Mouse (Mus musculus): ENCODE measurements around the gene Tmem164. TPM values are rescaled to one million over a fixed set of nuclear protein-coding genes. Genes with fewer than 3 reads are reported as not detected.

Tmem164 gene
- total RNA-seq, 2 experiments from 2014 or later, result 27.5 to 28.4 TPM

GRCm38 (mm10) chrX:142769698-142770097 lies 88.5 kb downstream of the Tmem164 start:
- H3K4me3 ChIP-seq, result no peak overlapping the region
- TF ChIP-seq CTCF (IDR thresholded peaks at IDR 0.05), result no peak
- no peak for DNase-seq (ENCODE audit: extremely low spot score in 1 of 2, low spot score in 2 of 2)
- H3K27ac ChIP-seq, result no peak overlapping the region
- intact Hi-C loops (cut with DNase I), result no loop called here

DNA sequence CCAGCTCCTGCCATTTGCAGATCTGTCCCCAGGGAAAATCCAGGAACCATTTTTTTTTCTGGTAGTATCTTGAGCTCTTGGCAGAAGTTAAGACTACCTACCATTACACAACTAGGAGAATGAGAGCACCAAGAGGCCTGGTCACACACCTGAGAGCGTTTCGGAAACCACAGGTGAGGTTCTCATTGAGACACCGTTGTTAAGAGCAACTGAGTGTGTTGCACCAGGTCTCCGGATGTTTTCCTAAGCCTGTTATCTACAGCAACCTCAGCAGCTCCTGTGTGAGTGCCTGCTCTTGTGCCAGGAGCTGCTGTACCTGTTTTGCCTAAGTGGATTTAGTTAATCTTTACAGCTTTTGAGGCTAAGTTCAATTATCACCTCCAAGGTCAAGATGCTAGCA lies 92.5 kb downstream of the Tmem164 start:
- no peak overlapping the region for H3K4me3 ChIP-seq
- DNase-seq (ENCODE audit: extremely low spot score in 1 of 2, low spot score in 2 of 2), result no peak
- H3K27ac ChIP-seq, result no peak overlapping the region
- TF ChIP-seq CTCF (IDR thresholded peaks at IDR 0.05), result no peak
- intact Hi-C loops (cut with DNase I), result no loop called here

GRCm38 (mm10) chrX:142776131-142776530 lies 94.9 kb downstream of the Tmem164 start:
- H3K27ac ChIP-seq, result no peak overlapping the region
- intact Hi-C loops (cut with DNase I), result no loop called here
- peak in 1 of 2 experiments; percentile 14 for DNase-seq (ENCODE audit: extremely low spot score in 1 of 2, low spot score in 2 of 2)

DNA sequence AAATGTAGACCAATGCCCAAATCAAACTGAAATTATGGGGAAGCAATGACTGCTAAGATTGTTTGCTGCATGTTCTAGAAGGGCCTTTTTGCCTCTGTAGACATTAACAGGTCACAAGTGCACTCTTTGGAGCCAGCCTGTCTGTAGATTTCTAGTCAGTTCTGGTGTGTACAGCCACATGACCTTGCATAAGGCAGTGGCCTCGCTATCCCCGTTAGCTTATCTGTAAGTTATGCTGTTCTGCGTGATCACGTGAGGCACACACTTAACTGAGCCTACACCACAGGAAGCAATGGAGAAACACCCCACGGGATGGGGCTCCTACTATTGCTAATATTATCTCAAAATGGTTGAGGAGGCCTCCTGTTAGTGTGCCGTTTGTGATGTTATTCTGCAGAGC lies 97.4 kb downstream of the Tmem164 start:
- TF ChIP-seq CTCF (IDR thresholded peaks at IDR 0.05), result no peak
- intact Hi-C loops (cut with DNase I), result no loop called here
- no peak for DNase-seq (ENCODE audit: extremely low spot score in 1 of 2, low spot score in 2 of 2)
- Histone ChIP-seq H3K4me3 (no peak overlapping the region), H3K27ac (no peak overlapping the region)

More at GRCm38 (mm10) chrX:142776131-142776530, 94.9 kb downstream of the Tmem164 start:
- TF ChIP-seq CTCF (IDR thresholded peaks at IDR 0.05), result no peak
- no peak overlapping the region for H3K4me3 ChIP-seq

- Histone ChIP-seq H3K4me3 (no peak overlapping the region), H3K27ac (no peak overlapping the region)
- no peak for DNase-seq (ENCODE audit: extremely low spot score in 1 of 2, low spot score in 2 of 2)
- TF ChIP-seq CTCF (IDR thresholded peaks at IDR 0.05), result no peak
- intact Hi-C loops (cut with DNase I), result no loop called here
Observed at GRCm38 (mm10) chrX:142786160-142787052, 105.2 kb downstream of the Tmem164 start.

DNA sequence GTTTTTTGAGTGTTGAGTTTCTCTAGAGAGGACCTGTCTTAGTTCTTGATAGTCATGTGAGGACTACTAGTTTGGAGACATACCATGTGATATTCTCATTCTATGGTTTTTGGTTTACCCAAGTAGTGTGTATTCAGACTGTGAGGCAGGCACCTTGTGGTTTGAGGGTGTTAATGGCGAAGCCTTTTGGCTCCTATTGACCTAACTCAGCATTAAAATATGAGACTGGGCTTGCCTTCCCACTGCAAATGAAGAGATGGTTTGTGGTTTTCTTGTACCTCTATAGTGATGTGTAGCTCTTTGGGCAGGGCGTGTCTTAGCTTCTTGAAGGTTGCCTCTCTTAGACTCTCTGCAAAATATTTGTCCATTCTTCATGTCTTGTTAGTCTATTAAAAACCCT lies 111.0 kb downstream of the Tmem164 start:
- no peak for DNase-seq (ENCODE audit: extremely low spot score in 1 of 2, low spot score in 2 of 2)
- Histone ChIP-seq H3K27ac (no peak overlapping the region), H3K4me3 (no peak overlapping the region)
- intact Hi-C loops (cut with DNase I), result no loop called here
- TF ChIP-seq CTCF (IDR thresholded peaks at IDR 0.05), result no peak

DNA sequence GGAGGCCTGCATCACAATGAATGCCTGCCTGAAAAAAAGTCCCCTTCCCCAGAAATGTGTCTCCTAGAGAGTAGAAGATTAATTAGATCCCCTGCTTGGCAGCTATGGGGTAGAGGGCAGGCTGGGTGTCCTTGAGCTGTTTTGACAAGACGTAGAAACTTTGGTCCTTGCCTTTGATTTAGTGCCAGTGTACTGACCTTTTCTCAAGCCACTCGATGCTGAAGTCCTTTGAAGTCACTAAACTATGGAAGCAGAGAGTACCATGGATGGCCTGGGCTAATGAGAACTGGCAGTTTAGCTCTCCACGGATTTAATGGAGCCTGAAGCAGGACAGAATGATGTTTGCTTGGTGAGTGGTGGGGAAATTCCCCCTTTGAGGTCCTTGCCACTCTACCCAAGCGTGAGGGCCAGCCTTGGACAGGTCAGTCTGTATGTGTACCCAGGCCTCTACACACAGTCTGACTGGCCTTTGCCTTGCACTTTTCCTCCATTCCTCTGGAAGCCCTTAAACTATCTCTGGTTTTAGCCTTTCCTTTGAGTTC lies 112.9 kb downstream of the Tmem164 start:
- intact Hi-C loops (cut with DNase I), result no loop called here
- Histone ChIP-seq H3K27ac (no peak overlapping the region), H3K4me3 (no peak overlapping the region)
- no peak for DNase-seq (ENCODE audit: extremely low spot score in 1 of 2, low spot score in 2 of 2)
- no peak for TF ChIP-seq CTCF (IDR thresholded peaks at IDR 0.05)

DNA sequence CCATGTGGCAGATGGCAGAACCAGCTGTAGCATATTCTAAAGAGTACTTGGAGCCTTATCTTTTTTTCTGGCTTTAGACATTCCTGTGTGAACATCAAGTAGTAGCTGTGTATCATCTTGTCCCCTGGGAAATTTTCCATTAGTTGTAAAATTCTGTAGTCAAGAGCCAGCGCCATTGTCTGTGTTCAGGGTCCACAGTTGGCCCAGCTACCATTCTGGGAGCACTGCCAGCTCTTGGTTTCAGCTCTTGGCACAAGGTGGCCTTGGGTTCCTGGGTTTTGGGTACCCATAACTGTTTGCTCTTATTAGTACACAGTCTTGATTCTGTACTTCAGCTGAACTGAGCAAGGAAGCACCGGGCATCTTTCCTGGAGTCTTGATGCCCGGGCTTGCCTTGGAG lies 123.4 kb downstream of the Tmem164 start:
- peak in 1 of 2 experiments; percentile 20 for DNase-seq (ENCODE audit: extremely low spot score in 1 of 2, low spot score in 2 of 2)
- H3K27ac ChIP-seq, result no peak overlapping the region
- intact Hi-C loops (cut with DNase I), result loop anchor here (10.0 kb wide), 2 partner anchors 120 to 600 kb away; partner anchors contain the start of gene Tmem164
- H3K4me3 ChIP-seq, result no peak overlapping the region
- no peak for TF ChIP-seq CTCF (IDR thresholded peaks at IDR 0.05)

DNA sequence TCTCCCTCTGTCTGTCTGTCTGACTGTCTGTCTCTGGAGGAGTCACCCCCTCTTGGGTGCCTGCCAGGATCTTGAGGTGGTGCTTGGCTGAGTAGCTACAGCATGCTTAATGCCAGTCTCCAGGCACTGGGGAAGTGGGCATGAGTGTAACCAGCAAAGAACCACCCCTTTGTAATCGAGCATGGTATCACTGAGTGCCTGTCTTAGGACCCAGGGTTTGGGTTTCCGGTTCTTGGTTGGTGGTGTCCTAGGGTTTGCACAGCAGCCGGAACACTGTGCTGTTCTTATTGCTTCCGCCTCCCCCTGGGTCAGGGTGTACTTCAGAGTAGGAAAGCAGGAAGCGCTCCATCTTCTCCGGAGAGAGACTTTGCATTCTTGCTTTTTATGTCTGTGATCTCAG lies 124.9 kb downstream of the Tmem164 start:
- DNase-seq (ENCODE audit: extremely low spot score in 1 of 2, low spot score in 2 of 2), result no peak
- Histone ChIP-seq H3K27ac (no peak overlapping the region), H3K4me3 (0 out of 2 replicates have a peak overlapping the region, but pooled peaks have one; percentile 13)
- intact Hi-C loops (cut with DNase I), result loop anchor here (5.0 to 10.0 kb wide), 3 partner anchors 121 to 601 kb away; partner anchors contain the start of gene Tmem164
- no peak for TF ChIP-seq CTCF (IDR thresholded peaks at IDR 0.05)

GRCm38 (mm10) chrX:142806620-142807061 lies 125.4 kb downstream of the Tmem164 start:
- Histone ChIP-seq H3K27ac (no peak overlapping the region), H3K4me3 (0 out of 2 replicates have a peak overlapping the region, but pooled peaks have one; percentile 13)
- TF ChIP-seq CTCF (IDR thresholded peaks at IDR 0.05), result peak; percentile 44
- intact Hi-C loops (cut with DNase I), result loop anchor here (5.0 to 10.0 kb wide), 3 partner anchors 122 to 602 kb away; partner anchors contain the start of gene Tmem164
- DNase-seq (ENCODE audit: extremely low spot score in 1 of 2, low spot score in 2 of 2), result no peak

DNA sequence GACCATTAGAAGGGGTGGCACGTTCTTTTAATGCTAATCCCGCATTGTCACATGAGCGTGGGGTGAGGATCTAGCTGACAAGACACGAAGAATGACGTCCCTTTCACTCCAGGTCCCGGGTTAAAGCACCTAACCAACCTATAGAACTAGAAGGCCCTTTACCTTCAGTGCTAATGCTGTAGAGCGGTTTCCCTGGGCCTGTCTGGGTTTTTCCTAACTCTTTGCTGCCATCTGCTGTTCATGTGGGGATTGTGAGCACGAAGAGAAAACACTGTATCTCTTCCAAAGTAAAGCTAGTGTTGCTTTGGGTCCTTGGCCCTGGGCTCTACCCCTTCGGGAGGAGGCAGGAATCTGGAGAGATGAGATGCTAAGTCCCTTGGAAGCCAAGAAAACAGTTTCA lies 127.2 kb downstream of the Tmem164 start:
- DNase-seq (ENCODE audit: extremely low spot score in 1 of 2, low spot score in 2 of 2), result peak; percentile 34 to 56
- H3K4me3 ChIP-seq, result no peak overlapping the region
- TF ChIP-seq CTCF (IDR thresholded peaks at IDR 0.05), result peak; percentile 71
- intact Hi-C loops (cut with DNase I), result loop anchor here (2.0 to 10.0 kb wide), 5 partner anchors 62 to 604 kb away; partner anchors contain the start of gene Tmem164
- H3K27ac ChIP-seq, result no peak overlapping the region

DNA sequence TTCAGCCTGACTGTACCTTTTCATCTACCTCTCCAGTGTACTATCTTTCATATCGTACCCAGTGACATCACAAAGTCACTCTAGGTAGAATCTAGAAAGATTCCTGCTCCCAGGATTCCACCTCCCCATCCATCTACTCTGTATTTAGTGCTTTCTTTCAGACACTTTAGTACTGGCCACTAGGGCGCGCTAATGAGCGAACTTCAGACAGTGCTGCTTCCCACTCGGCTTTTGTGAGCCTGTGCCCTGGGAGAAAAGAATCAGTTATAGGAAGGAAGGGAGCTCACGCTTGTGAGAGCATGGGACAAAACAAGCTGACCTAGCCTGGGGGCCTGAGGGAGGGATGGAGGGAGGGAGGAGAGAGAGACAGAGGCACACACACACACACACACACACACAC lies 131.9 kb downstream of the Tmem164 start:
- no peak overlapping the region for H3K4me3 ChIP-seq
- H3K27ac ChIP-seq, result no peak overlapping the region
- peak; percentile 64 for TF ChIP-seq CTCF (IDR thresholded peaks at IDR 0.05)
- intact Hi-C loops (cut with DNase I), result no loop called here
- DNase-seq (ENCODE audit: extremely low spot score in 1 of 2, low spot score in 2 of 2), result peak in 1 of 2 experiments; percentile 35
